Mouse (Mus musculus) CH12.LX (cell line): ENCODE measurements around the gene Slc38a9. TPM values are rescaled to one million over a fixed set of nuclear protein-coding genes. Genes with fewer than 3 reads are reported as not detected.

Source experiments
- DNase-seq: peaks from one replicate; pipeline ENCODE4 v3.0.0-alpha.2; 2013; ENCODE audit errors: extremely low read depth
- H3K27ac ChIP-seq: 2 replicates; pipeline ENCODE4 v1.5.1; 2012; ENCODE audit warnings: low read depth, mild to moderate bottlenecking, control low read depth, moderate library complexity; ENCODE audit not compliant: insufficient read depth
- H3K27me3 ChIP-seq: replicated peaks from 2 replicates; pipeline ENCODE3; 2012; ENCODE audit warnings: inconsistent platforms
- H3K36me3 ChIP-seq, 2 experiments: replicated peaks in 1 of 2; 2 replicates each; pipeline versions ENCODE3 to v1.6.1; 2012; ENCODE audit warnings: inconsistent platforms in 1 of 2, low read length in 1 of 2, mild to moderate bottlenecking in 1 of 2, mixed read lengths in 1 of 2, moderate library complexity in 1 of 2; ENCODE audit not compliant: control insufficient read depth in 1 of 2, insufficient read depth in 1 of 2
- H3K4me1 ChIP-seq, 2 experiments: 2 replicates each; pipeline ENCODE4 v1.6.1; 2012; ENCODE audit warnings: inconsistent platforms in 1 of 2, moderate library complexity in 1 of 2; ENCODE audit not compliant: insufficient read depth in 2 of 2, control insufficient read depth in 1 of 2
- H3K4me2 ChIP-seq: 2 replicates; pipeline ENCODE4 v1.6.1; 2012; ENCODE audit warnings: low read depth, mild to moderate bottlenecking, control low read depth; ENCODE audit not compliant: poor library complexity, insufficient read depth, severe bottlenecking
- H3K4me3 ChIP-seq, 3 experiments: fragments of 150-350 bp in 1 of 3; sonication (generic) in 1 of 3; replicated peaks in 1 of 3; 2 replicates each; pipeline versions ENCODE3 to v1.5.1; 2011 to 2012; ENCODE audit warnings: low read depth in 2 of 3, low read length in 2 of 3, mild to moderate bottlenecking in 2 of 3, moderate library complexity in 2 of 3, control low read depth in 1 of 3, improper control_type of control experiment in 1 of 3, inconsistent platforms in 1 of 3, mixed read lengths in 1 of 3; ENCODE audit not compliant: poor library complexity in 1 of 3
- H3K79me2 ChIP-seq: replicated peaks from 2 replicates; pipeline ENCODE4 v1.6.1; 2012; ENCODE audit warnings: mild to moderate bottlenecking, moderate library complexity; ENCODE audit not compliant: control insufficient read depth, poor library complexity, insufficient read depth, severe bottlenecking; ENCODE audit errors: extremely low read depth
- H3K9ac ChIP-seq: 2 replicates; pipeline ENCODE4 v1.6.1; 2012; ENCODE audit warnings: low read depth, mild to moderate bottlenecking, control low read depth, moderate library complexity; ENCODE audit not compliant: insufficient read depth
- H3K9me3 ChIP-seq: replicated peaks from 2 replicates; pipeline ENCODE3; 2012; ENCODE audit warnings: low read length, inconsistent platforms, mixed read lengths
- BHLHE40 ChIP-seq: IDR thresholded peaks from 2 replicates; pipeline ENCODE4 v1.6.1; 2011; ENCODE audit warnings: mild to moderate bottlenecking, low read depth, low read length, improper control_type of control experiment
- CHD2 ChIP-seq: IDR thresholded peaks from 2 replicates; pipeline ENCODE4 v1.6.1; 2011; ENCODE audit warnings: low read length, improper control_type of control experiment
- E2F4 ChIP-seq: IDR thresholded peaks from 2 replicates; pipeline ENCODE4 v1.6.1; 2011; ENCODE audit warnings: low read depth, low read length, improper control_type of control experiment; ENCODE audit not compliant: insufficient replicate concordance
- EP300 ChIP-seq: IDR thresholded peaks from 2 replicates; pipeline ENCODE4 v1.6.1; 2011; ENCODE audit warnings: low read length, improper control_type of control experiment
- GABPA ChIP-seq: IDR thresholded peaks from 2 replicates; pipeline ENCODE4 v1.6.1; 2012; ENCODE audit warnings: low read depth, low read length, improper control_type of control experiment, inconsistent platforms; ENCODE audit not compliant: insufficient replicate concordance
- HCFC1 ChIP-seq: IDR thresholded peaks from 2 replicates; pipeline ENCODE4 v1.6.1; 2012; ENCODE audit warnings: low read depth, mild to moderate bottlenecking, inconsistent platforms, low read length, improper control_type of control experiment
- IRF4 ChIP-seq: IDR thresholded peaks from 2 replicates; pipeline ENCODE4 v1.6.1; 2014; ENCODE audit warnings: low read depth, mild to moderate bottlenecking, inconsistent platforms, low read length, improper control_type of control experiment
- JUN ChIP-seq: IDR thresholded peaks from 2 replicates; pipeline ENCODE4 v1.6.1; 2011; ENCODE audit warnings: low read depth, mild to moderate bottlenecking, low read length, improper control_type of control experiment, moderate library complexity; ENCODE audit not compliant: insufficient read depth
- MAFK ChIP-seq: IDR thresholded peaks from 2 replicates; pipeline ENCODE4 v1.6.1; 2011; ENCODE audit warnings: low read length, improper control_type of control experiment; ENCODE audit not compliant: insufficient replicate concordance
- MAX ChIP-seq: IDR thresholded peaks from 2 replicates; pipeline ENCODE4 v1.6.1; 2011; ENCODE audit warnings: low read length, improper control_type of control experiment
- MXI1 ChIP-seq: IDR thresholded peaks from 2 replicates; pipeline ENCODE4 v1.6.1; 2011; ENCODE audit warnings: mild to moderate bottlenecking, low read depth, low read length, improper control_type of control experiment
- MYC ChIP-seq: IDR thresholded peaks from 2 replicates; pipeline ENCODE4 v1.6.1; 2011; ENCODE audit warnings: low read depth, mild to moderate bottlenecking, improper control_type of control experiment, low read length
- PAX5 ChIP-seq: IDR thresholded peaks from 2 replicates; pipeline ENCODE4 v1.6.1; 2012; ENCODE audit warnings: low read length, inconsistent platforms, mixed read lengths
- POLR2A ChIP-seq: IDR thresholded peaks from 2 replicates; pipeline ENCODE4 v1.6.1; 2011; ENCODE audit warnings: low read depth, mild to moderate bottlenecking, improper control_type of control experiment, low read length
- POLR2AphosphoS2 ChIP-seq: IDR thresholded peaks from 2 replicates; pipeline ENCODE4 v1.6.1; 2011; ENCODE audit warnings: low read depth, low read length, improper control_type of control experiment
- TBP ChIP-seq: conservative IDR thresholded peaks from 2 replicates; pipeline ENCODE4 v1.6.1; 2011; ENCODE audit warnings: low read depth, low read length, improper control_type of control experiment
- UBTF ChIP-seq: IDR thresholded peaks from 2 replicates; pipeline ENCODE4 v1.6.1; 2012; ENCODE audit warnings: low read depth, mild to moderate bottlenecking, inconsistent platforms, low read length, improper control_type of control experiment, moderate library complexity
- USF2 ChIP-seq: conservative IDR thresholded peaks from 2 replicates; pipeline ENCODE4 v1.6.1; 2011; ENCODE audit warnings: low read depth, low read length, improper control_type of control experiment
- ZC3H11A ChIP-seq: IDR thresholded peaks from 2 replicates; pipeline ENCODE4 v1.6.1; 2012; ENCODE audit warnings: low read depth, mild to moderate bottlenecking, inconsistent platforms, low read length, improper control_type of control experiment
- ZMIZ1 ChIP-seq: IDR thresholded peaks from 2 replicates; pipeline ENCODE4 v1.6.1; 2012; ENCODE audit warnings: low read depth, mild to moderate bottlenecking, inconsistent platforms, low read length, improper control_type of control experiment
- dilution Hi-C: fragments of 300-500 bp; cut with MboI; formaldehyde crosslinking; loops from 2 replicates; pipeline ENCODE4 v1.14.3; 2020; ENCODE audit warnings: low sequenced_read_pairs; ENCODE audit not compliant: extremely low pct_unique_long_range_greater_than_20kb, extremely low pct_ligation_motif_present
- in situ Hi-C: fragments of 300-500 bp; cut with MboI; formaldehyde crosslinking; loops from 3 replicates; pipeline ENCODE4 v1.14.3; 2019; ENCODE audit warnings: low sequenced_read_pairs, low pct_ligation_motif_present, low pct_unique_long_range_greater_than_20kb, mixed read lengths
- polyA plus RNA-seq: library from polyadenylated mRNA; unstranded; fragments of >175 nt; gene quantifications from 2 replicates; pipeline ENCODE4 v1.2.1, GENCODE M21; 2012; ENCODE audit warnings: low read depth; ENCODE audit not compliant: insufficient read length
- total RNA-seq, 2 experiments: library from RNA; depleted of rRNA; stranded (reverse); fragments of 300-350 nt in 1 of 2; fragments of >200 nt in 1 of 2; gene quantifications; 2 replicates each; pipeline ENCODE4 v1.2.3; 2012 to 2014

The Slc38a9 gene
- total and polyA plus RNA-seq, 3 experiments = 7.8 to 10.4 (median 10.0) TPM

- TF ChIP-seq ZMIZ1 (0 out of 2 replicates have a peak, but pooled peaks have one; percentile 35), JUN (0 out of 2 replicates have a peak, but pooled peaks have one; percentile 22), HCFC1 (peak; percentile 45), BHLHE40 (peak; percentile 65; the same call in 1 of the 2 replicates), MAFK (no peak; the same call in 1 of the 2 replicates), MXI1 (no peak), EP300 (peak; percentile 98), USF2 (no peak), UBTF (0 out of 2 replicates have a peak, but pooled peaks have one; percentile 64), CHD2 (peak; percentile 76; the same call in 1 of the 2 replicates), PAX5 (no peak), E2F4 (no peak), GABPA (no peak)
Measured at GRCm38 (mm10) chr13:112666433-112667024, 6.0 kb downstream of the Slc38a9 start (continued).

DNA sequence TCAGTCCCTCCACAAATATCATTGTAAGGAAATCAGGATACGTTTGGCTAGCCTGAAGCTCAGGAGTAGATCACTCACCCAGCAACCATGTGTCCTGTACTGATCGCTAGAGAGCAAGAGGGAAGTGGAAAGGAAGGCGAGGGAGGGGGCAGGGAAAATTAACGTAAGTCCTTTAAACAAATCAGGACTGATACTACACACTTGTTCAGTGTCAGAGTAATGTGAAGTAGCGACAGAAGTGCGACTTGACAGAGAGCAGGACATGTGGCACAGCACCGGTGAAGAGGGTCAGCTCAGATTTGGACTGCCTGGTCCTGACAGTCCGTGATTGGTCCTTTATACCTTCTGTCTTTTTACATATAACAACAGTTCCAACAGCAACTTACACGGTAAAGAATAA, 6.7 kb downstream of the Slc38a9 start:
- dilution Hi-C loops (no loop called here), in situ Hi-C loops (no loop called here)
- Histone ChIP-seq H3K4me3 (peak overlapping the region; percentile 45 to 49 (median 47)), H3K9ac (peak overlapping the region; percentile 32; the same call in 1 of the 2 replicates), H3K9me3 (no peaks in the 10 kb centered on the region), H3K79me2 (0 out of 2 replicates have a peak, but pooled peaks cover 3% of the 10 kb centered on the region), H3K4me2 (peak overlapping the region; percentile 87), H3K36me3 (peaks cover 18 to 26% of the 10 kb centered on the region in 2 experiments), H3K27ac (peak overlapping the region; percentile 98), H3K27me3 (no peaks in the 10 kb centered on the region), H3K4me1 (peaks cover 6 to 40% of the 10 kb centered on the region in 2 experiments; a peak in 3 of 4 replicates)
- peak; percentile 87 for DNase-seq
- peak; percentile 22; the same call in 1 of the 2 replicates for TF ChIP-seq POLR2AphosphoS2
- peak; percentile 62 for TF ChIP-seq POLR2A
- peak; percentile 15; the same call in 1 of the 2 replicates for TF ChIP-seq EP300
- peak; percentile 72; the same call in 1 of the 2 replicates for TF ChIP-seq MYC
- TF ChIP-seq MXI1 = peak; percentile 51; the same call in 1 of the 2 replicates
- TF ChIP-seq IRF4 = 0 out of 2 replicates have a peak, but pooled peaks have one; percentile 8
- TF ChIP-seq CHD2 = peak; percentile 60
- no peak for TF ChIP-seq UBTF
- TF ChIP-seq TBP = peak; percentile 72
- peak; percentile 24; the same call in 1 of the 2 replicates for TF ChIP-seq MAX
- TF ChIP-seq ZC3H11A = no peak
